Mouse (Mus musculus) forebrain, embryonic 11.5 days (tissue): Measurements from ENCODE around the gene Fam234b. TPM values are rescaled to one million over a fixed set of nuclear protein-coding genes. Genes with fewer than 3 reads are reported as not detected.
A peak's percentile ranks its signal among the peaks of the same experiment; 100 is the strongest.

Experiments used
- ATAC-seq: fragments of 200-750 bp; cut with Nextera tagmentation; replicated peaks from 2 replicates; pipeline ENCODE4 v1.8.0; 2017; ENCODE audit warnings: moderate TSS enrichment; ENCODE audit not compliant: low FRiP score
- DNase-seq: peaks from one replicate; pipeline ENCODE4 v3.0.0-alpha.2; 2017; ENCODE audit warnings: low spot score
- H3K27ac ChIP-seq: fragments of 300-500 bp; sonication (generic); 2 replicates; pipeline ENCODE4 v1.5.1; 2014; ENCODE audit warnings: low read depth, low read length
- H3K27me3 ChIP-seq: fragments of 300-500 bp; sonication (generic); 2 replicates; pipeline ENCODE4 v1.6.1; 2014; ENCODE audit warnings: mild to moderate bottlenecking, low read length, mixed read lengths; ENCODE audit not compliant: control insufficient read depth, insufficient read depth
- H3K36me3 ChIP-seq: fragments of 300-500 bp; sonication (generic); 2 replicates; pipeline ENCODE4 v1.6.1; 2014; ENCODE audit warnings: mild to moderate bottlenecking, low read length, moderate library complexity, mixed read lengths; ENCODE audit not compliant: control insufficient read depth, insufficient read depth
- H3K4me1 ChIP-seq: fragments of 300-500 bp; sonication (generic); replicated peaks from 2 replicates; pipeline ENCODE4 v1.6.1; 2014; ENCODE audit warnings: low read length, mixed read lengths; ENCODE audit not compliant: control insufficient read depth, insufficient read depth
- H3K4me2 ChIP-seq: fragments of 300-500 bp; sonication (generic); 2 replicates; pipeline ENCODE4 v1.6.1; 2014; ENCODE audit warnings: low read depth, mild to moderate bottlenecking, low read length, moderate library complexity, mixed read lengths; ENCODE audit not compliant: severe bottlenecking
- H3K4me3 ChIP-seq: fragments of 300-500 bp; sonication (generic); 2 replicates; pipeline ENCODE4 v1.5.1; 2014; ENCODE audit warnings: low read depth, low read length
- H3K9ac ChIP-seq: fragments of 300-500 bp; sonication (generic); 2 replicates; pipeline ENCODE4 v1.6.1; 2014; ENCODE audit warnings: low read length
- H3K9me3 ChIP-seq: fragments of 300-500 bp; sonication (generic); 2 replicates; pipeline ENCODE4 v1.6.1; 2016; ENCODE audit warnings: low read length, mixed read lengths; ENCODE audit not compliant: control insufficient read depth
- WGBS: fragments of 180-500 bp; shearing (Covaris S2); extraction: QIAGEN DNeasy Blood & Tissue Kit; methylation state at CpG from one replicate; pipeline ENCODE4 v1.1.7; 2014; 5-methylcytosine and 5-hydroxymethylcytosine counted together
- polyA plus RNA-seq: library from polyadenylated mRNA; unstranded; fragments of >200 nt; fragmentation: Nextera tagmentation; extraction: Ambion mirVana; gene quantifications from 2 replicates; pipeline ENCODE4 v1.2.1, GENCODE M21; 2014

The Fam234b gene
- polyA plus RNA-seq, 1 experiment from 2014 or later: 34.2 TPM

DNA sequence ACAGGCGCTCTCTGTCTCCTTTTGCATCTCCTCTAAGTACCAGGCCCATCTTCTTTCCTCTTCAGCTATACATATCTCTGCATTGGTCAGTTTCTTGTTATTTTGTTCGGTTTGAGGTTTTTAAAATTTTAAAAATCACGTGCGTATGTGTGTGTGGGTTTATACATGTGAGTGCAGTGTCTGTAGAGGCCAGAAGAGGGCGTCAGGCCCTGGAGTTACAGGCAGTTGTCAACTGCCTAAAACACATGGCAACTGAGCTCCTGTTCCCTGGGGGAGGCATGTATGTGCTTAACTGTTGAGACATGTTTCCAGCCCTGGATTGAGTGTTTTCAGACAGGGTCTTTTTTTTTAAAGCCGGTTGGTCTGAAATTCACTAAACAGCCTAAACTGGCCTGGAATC, 4.9 kb downstream of the Fam234b start:
- 87% methylated on average over 6 of the region's 6 CpGs for WGBS
- no peak for ATAC-seq
- no peak for DNase-seq
- H3K4me1 ChIP-seq: peaks cover 2% of the 10 kb centered on the region; the same call in 1 of the 2 replicates
- no peak overlapping the region for H3K27ac ChIP-seq
- no peaks in the 10 kb centered on the region for H3K27me3 ChIP-seq
- H3K36me3 ChIP-seq: no peaks in the 10 kb centered on the region
- no peaks in the 10 kb centered on the region for H3K9me3 ChIP-seq
- H3K4me2 ChIP-seq: no peak overlapping the region
- H3K9ac ChIP-seq: no peak overlapping the region
- no peak overlapping the region for H3K4me3 ChIP-seq

DNA sequence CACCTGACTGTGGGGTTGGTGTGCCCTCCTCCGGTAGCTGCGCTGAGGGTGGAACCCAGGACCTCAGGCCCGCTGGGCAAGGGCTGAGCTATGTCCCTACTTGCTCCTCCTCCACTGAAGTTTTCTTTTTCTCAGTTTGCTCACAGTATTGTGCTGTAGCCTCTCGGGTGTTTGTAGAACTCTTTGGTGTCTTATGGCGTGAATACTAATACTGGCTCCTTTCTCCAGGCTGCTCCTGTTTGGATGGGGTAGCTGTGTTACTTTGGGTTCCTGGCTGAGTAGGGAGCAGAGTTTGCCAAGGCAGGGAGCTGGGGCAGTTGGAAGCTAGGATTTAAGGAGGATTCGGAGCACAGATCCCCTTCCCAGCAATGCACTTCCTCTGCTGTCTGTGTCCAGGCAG, 6.0 kb downstream of the Fam234b start:
- Histone ChIP-seq H3K4me1 (0 out of 2 replicates have a peak, but pooled peaks cover 2% of the 10 kb centered on the region), H3K9ac (no peak overlapping the region), H3K4me2 (no peak overlapping the region), H3K36me3 (no peaks in the 10 kb centered on the region), H3K4me3 (no peak overlapping the region), H3K27ac (no peak overlapping the region), H3K27me3 (no peaks in the 10 kb centered on the region), H3K9me3 (no peaks in the 10 kb centered on the region)
- 64% methylated on average over 6 of the region's 6 CpGs for WGBS
- ATAC-seq (no peak), DNase-seq (no peak)

GRCm38 (mm10) chr6:135204869-135205268, 7.1 kb downstream of the Fam234b start:
- Histone ChIP-seq H3K9me3 (no peaks in the 10 kb centered on the region), H3K4me3 (no peak overlapping the region), H3K27me3 (no peaks in the 10 kb centered on the region), H3K4me1 (0 out of 2 replicates have a peak, but pooled peaks cover 2% of the 10 kb centered on the region), H3K4me2 (no peak overlapping the region), H3K27ac (no peak overlapping the region), H3K9ac (no peak overlapping the region), H3K36me3 (no peaks in the 10 kb centered on the region)
- 77% methylated on average over 4 of the region's 4 CpGs for WGBS
- DNase-seq: no peak
- no peak for ATAC-seq

DNA sequence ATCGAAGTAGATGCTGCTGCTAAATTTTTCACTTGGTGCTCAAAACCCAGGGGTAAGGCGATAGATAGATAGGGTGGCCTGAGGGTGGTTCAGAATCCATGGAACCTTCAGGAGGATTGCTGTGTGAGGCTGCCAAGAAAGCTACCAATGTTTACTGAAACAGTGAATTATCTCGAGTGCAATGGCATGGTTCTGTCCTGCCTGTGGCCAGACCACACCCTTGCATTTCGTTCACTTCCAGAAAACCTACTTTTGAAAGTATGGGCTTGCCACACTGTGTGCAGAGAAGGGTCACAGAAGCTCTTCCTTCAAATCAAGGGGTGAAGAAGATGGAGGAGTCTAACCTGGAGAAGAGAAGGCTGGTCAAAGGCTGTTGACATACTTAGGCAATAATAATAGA, 8.0 kb downstream of the Fam234b start:
- no peak overlapping the region for H3K27ac ChIP-seq
- ATAC-seq: no peak
- WGBS: 86% methylated on average over 4 of the region's 4 CpGs
- H3K27me3 ChIP-seq: no peaks in the 10 kb centered on the region
- H3K9ac ChIP-seq: no peak overlapping the region
- DNase-seq: no peak
- H3K36me3 ChIP-seq: no peaks in the 10 kb centered on the region
- H3K4me1 ChIP-seq: 0 out of 2 replicates have a peak, but pooled peaks cover 2% of the 10 kb centered on the region
- H3K4me3 ChIP-seq: no peak overlapping the region
- no peaks in the 10 kb centered on the region for H3K9me3 ChIP-seq
- H3K4me2 ChIP-seq: no peak overlapping the region

DNA sequence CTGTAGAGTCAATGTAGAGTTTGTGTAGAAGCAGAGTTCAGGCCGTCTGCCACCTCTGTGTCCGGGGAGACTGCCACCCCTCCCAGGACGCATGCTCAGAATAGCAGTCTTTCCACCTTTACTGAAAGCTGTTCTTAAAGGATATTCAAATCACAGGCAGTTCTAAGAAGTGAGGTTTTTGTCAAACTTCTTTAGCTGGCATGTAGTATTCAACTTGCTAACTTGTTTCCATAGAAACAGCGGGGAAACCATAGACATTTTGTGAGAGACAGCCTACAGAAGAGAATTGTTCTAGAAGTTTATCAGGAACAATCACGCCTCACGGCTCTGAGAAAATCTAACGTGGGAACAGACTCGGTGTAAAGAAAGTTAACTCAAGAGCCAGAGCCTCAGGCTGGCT, 9.1 kb downstream of the Fam234b start:
- 0 out of 2 replicates have a peak, but pooled peaks cover 2% of the 10 kb centered on the region for H3K4me1 ChIP-seq
- H3K4me2 ChIP-seq: no peak overlapping the region
- no peak overlapping the region for H3K27ac ChIP-seq
- no peak for DNase-seq
- no peak overlapping the region for H3K9ac ChIP-seq
- ATAC-seq: 0 out of 2 replicates have a peak, but pooled peaks have one; percentile 19
- 45% methylated on average over 8 of the region's 8 CpGs for WGBS
- no peaks in the 10 kb centered on the region for H3K9me3 ChIP-seq
- no peaks in the 10 kb centered on the region for H3K36me3 ChIP-seq
- no peaks in the 10 kb centered on the region for H3K27me3 ChIP-seq
- H3K4me3 ChIP-seq: no peak overlapping the region

DNA sequence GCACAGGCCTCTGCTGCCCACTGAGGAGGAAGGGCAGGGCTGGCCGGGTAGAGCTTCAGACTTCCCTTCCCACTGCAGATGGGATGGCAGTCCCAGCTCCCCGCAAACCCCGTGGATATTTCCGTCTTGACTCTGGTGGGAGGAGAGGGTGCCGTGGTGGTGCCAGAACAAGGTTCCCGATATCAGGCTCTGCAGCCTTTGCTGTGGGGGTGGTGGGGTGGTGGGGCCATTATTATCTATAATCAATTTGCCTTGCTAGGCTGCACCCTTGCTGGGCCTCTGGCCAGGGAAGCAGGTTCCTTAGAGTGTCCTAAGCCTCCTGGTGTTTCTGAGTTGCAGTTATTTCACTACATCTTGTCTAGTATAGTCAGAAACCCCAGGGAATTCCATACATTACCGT, 13.4 kb downstream of the Fam234b start:
- H3K27ac ChIP-seq: no peak overlapping the region
- no peaks in the 10 kb centered on the region for H3K27me3 ChIP-seq
- no peak overlapping the region for H3K4me2 ChIP-seq
- no peak overlapping the region for H3K4me3 ChIP-seq
- 0 out of 2 replicates have a peak, but pooled peaks cover 2% of the 10 kb centered on the region for H3K4me1 ChIP-seq
- 84% methylated on average over 7 of the region's 7 CpGs for WGBS
- no peaks in the 10 kb centered on the region; the same call in 1 of the 2 replicates for H3K36me3 ChIP-seq
- ATAC-seq (no peak), DNase-seq (no peak)
- no peak overlapping the region for H3K9ac ChIP-seq
- H3K9me3 ChIP-seq: no peaks in the 10 kb centered on the region

GRCm38 (mm10) chr6:135212666-135213065, 14.9 kb downstream of the Fam234b start:
- H3K9ac ChIP-seq: no peak overlapping the region
- DNase-seq (no peak), ATAC-seq (no peak)
- WGBS: 79% methylated on average over 2 of the region's 2 CpGs
- no peaks in the 10 kb centered on the region for H3K4me1 ChIP-seq
- H3K9me3 ChIP-seq: no peaks in the 10 kb centered on the region
- no peaks in the 10 kb centered on the region for H3K27me3 ChIP-seq
- no peak overlapping the region for H3K4me2 ChIP-seq
- H3K27ac ChIP-seq: no peak overlapping the region
- no peaks in the 10 kb centered on the region; the same call in 1 of the 2 replicates for H3K36me3 ChIP-seq
- H3K4me3 ChIP-seq: no peak overlapping the region

GRCm38 (mm10) chr6:135218330-135218729, 20.6 kb downstream of the Fam234b start:
- no peak overlapping the region for H3K27ac ChIP-seq
- H3K4me1 ChIP-seq: no peaks in the 10 kb centered on the region
- H3K9ac ChIP-seq: no peak overlapping the region
- 86% methylated on average over 8 of the region's 8 CpGs for WGBS
- H3K4me2 ChIP-seq: no peak overlapping the region
- H3K9me3 ChIP-seq: no peaks in the 10 kb centered on the region
- H3K36me3 ChIP-seq: no peaks in the 10 kb centered on the region; the same call in 1 of the 2 replicates
- ATAC-seq (no peak), DNase-seq (no peak)
- no peaks in the 10 kb centered on the region for H3K27me3 ChIP-seq
- no peak overlapping the region for H3K4me3 ChIP-seq

- DNase-seq (no peak), ATAC-seq (no peak)
- Histone ChIP-seq H3K9ac (no peak overlapping the region), H3K4me1 (no peaks in the 10 kb centered on the region), H3K36me3 (no peaks in the 10 kb centered on the region; the same call in 1 of the 2 replicates), H3K27ac (no peak overlapping the region), H3K4me3 (no peak overlapping the region), H3K4me2 (no peak overlapping the region), H3K9me3 (no peaks in the 10 kb centered on the region), H3K27me3 (no peaks in the 10 kb centered on the region)
- 92% methylated on average over 5 of the region's 5 CpGs for WGBS
Measured at GRCm38 (mm10) chr6:135219916-135220315, 22.1 kb downstream of the Fam234b start.
